Mouse (Mus musculus) heart, adult 8-10 months (tissue): ENCODE measurements at regions not wholly inside any gene's neighbourhood (a gene's known extent, or its start where the extent isn't known, plus 50 kb on each side); places are given as distances from the start of the nearest gene placed in this dataset.

ENCODE experiments used
- DNase-seq: peaks from one replicate; pipeline ENCODE4 v3.0.0; 2022; ENCODE audit warnings: low spot score

GRCm38 (mm10) chr16:5673372-5673960, 211.7 kb upstream of the Rbfox1 start:
- no peak for DNase-seq

- no peak for DNase-seq
These were observed 212.3 kb upstream of the Rbfox1 start for GRCm38 (mm10) chr16:5672871-5673270.

- no peak for DNase-seq
These were observed 216.7 kb upstream of the Rbfox1 start for GRCm38 (mm10) chr16:5668403-5668967.

- DNase-seq: no peak
These were observed 223.2 kb upstream of the Rbfox1 start for GRCm38 (mm10) chr16:5661918-5662317.

GRCm38 (mm10) chr16:5651551-5651950, 233.6 kb upstream of the Rbfox1 start:
- DNase-seq: no peak

GRCm38 (mm10) chr16:5651002-5651401, 234.2 kb upstream of the Rbfox1 start:
- no peak for DNase-seq

GRCm38 (mm10) chr16:5639956-5640355, 245.2 kb upstream of the Rbfox1 start:
- DNase-seq: no peak

GRCm38 (mm10) chr16:5629996-5630395, 255.2 kb upstream of the Rbfox1 start:
- DNase-seq: no peak

- DNase-seq: no peak
These were observed 257.2 kb upstream of the Rbfox1 start for GRCm38 (mm10) chr16:5627910-5628309.

GRCm38 (mm10) chr16:5627117-5627909, 257.8 kb upstream of the Rbfox1 start:
- DNase-seq: no peak

GRCm38 (mm10) chr16:5625159-5625558, 260.0 kb upstream of the Rbfox1 start:
- DNase-seq: no peak

GRCm38 (mm10) chr16:5620566-5620965, 264.6 kb upstream of the Rbfox1 start:
- DNase-seq: no peak

- DNase-seq: no peak
These were observed 268.8 kb upstream of the Rbfox1 start for GRCm38 (mm10) chr16:5616356-5616755.

GRCm38 (mm10) chr16:5595359-5595758, 289.8 kb upstream of the Rbfox1 start:
- DNase-seq: no peak

GRCm38 (mm10) chr16:5578333-5578732, 306.8 kb upstream of the Rbfox1 start:
- DNase-seq: no peak

GRCm38 (mm10) chr16:5572780-5573179, 312.4 kb upstream of the Rbfox1 start:
- no peak for DNase-seq

GRCm38 (mm10) chr16:5570619-5571018, 314.5 kb upstream of the Rbfox1 start:
- DNase-seq: no peak

GRCm38 (mm10) chr16:5569101-5569500, 313.3 kb upstream of the Eef2kmt start:
- no peak for DNase-seq

GRCm38 (mm10) chr16:5549026-5549425, 293.2 kb upstream of the Eef2kmt start:
- no peak for DNase-seq

GRCm38 (mm10) chr16:5548602-5549001, 292.8 kb upstream of the Eef2kmt start:
- DNase-seq: no peak

- no peak for DNase-seq
These were observed 291.0 kb upstream of the Eef2kmt start for GRCm38 (mm10) chr16:5546808-5547207.

- DNase-seq: no peak
These were observed 290.0 kb upstream of the Eef2kmt start for GRCm38 (mm10) chr16:5545801-5546200.

- no peak for DNase-seq
These were observed 288.7 kb upstream of the Eef2kmt start for GRCm38 (mm10) chr16:5544436-5544835.
